Mouse (Mus musculus) forebrain, embryonic 12.5 days (tissue): ENCODE data around the gene Cars. TPM values are rescaled to one million over a fixed set of nuclear protein-coding genes. Genes with fewer than 3 reads are reported as not detected.

Experiments
- ATAC-seq: fragments of 200-750 bp; cut with Nextera tagmentation; 2 replicates; pipeline ENCODE4 v1.8.0; 2017; ENCODE audit warnings: moderate TSS enrichment; ENCODE audit not compliant: low FRiP score
- H3K27ac ChIP-seq: fragments of 300-500 bp; sonication (generic); 2 replicates; pipeline ENCODE4 v1.5.1; 2016; ENCODE audit warnings: mild to moderate bottlenecking
- H3K27me3 ChIP-seq: fragments of 300-500 bp; sonication (generic); 2 replicates; pipeline ENCODE4 v1.6.1; 2016; ENCODE audit warnings: mild to moderate bottlenecking
- H3K36me3 ChIP-seq: fragments of 300-500 bp; sonication (generic); replicated peaks from 2 replicates; pipeline ENCODE4 v1.6.1; 2016; ENCODE audit warnings: mild to moderate bottlenecking
- H3K4me1 ChIP-seq: fragments of 300-500 bp; sonication (generic); 2 replicates; pipeline ENCODE4 v1.6.1; 2016
- H3K4me2 ChIP-seq: fragments of 300-500 bp; sonication (generic); 2 replicates; pipeline ENCODE4 v1.6.1; 2016; ENCODE audit warnings: mild to moderate bottlenecking, moderate library complexity
- H3K4me3 ChIP-seq: fragments of 300-500 bp; sonication (generic); replicated peaks from 2 replicates; pipeline ENCODE4 v1.5.1; 2016; ENCODE audit warnings: mild to moderate bottlenecking
- H3K9ac ChIP-seq: fragments of 300-500 bp; sonication (generic); 2 replicates; pipeline ENCODE4 v1.6.1; 2016; ENCODE audit warnings: mild to moderate bottlenecking
- H3K9me3 ChIP-seq: fragments of 300-500 bp; sonication (generic); 2 replicates; pipeline ENCODE4 v1.6.1; 2016
- WGBS: fragments of 180-500 bp; shearing (Covaris S2); methylation state at CpG from one replicate; pipeline ENCODE4 v1.1.7; 2016; 5-methylcytosine and 5-hydroxymethylcytosine counted together
- microRNA-seq: library from miRNA; unstranded; fragments of <30 nt; microRNA quantifications from one replicate; pipeline ENCODE4, GENCODE M21; 2017
- polyA plus RNA-seq: library from polyadenylated mRNA; unstranded; fragments of >200 nt; fragmentation: Nextera tagmentation; extraction: Ambion mirVana; gene quantifications from 2 replicates; pipeline ENCODE4 v1.2.1, GENCODE M21; 2016

The Cars gene
- polyA plus RNA-seq, 1 experiment from 2014 or later: 74.3 TPM

DNA sequence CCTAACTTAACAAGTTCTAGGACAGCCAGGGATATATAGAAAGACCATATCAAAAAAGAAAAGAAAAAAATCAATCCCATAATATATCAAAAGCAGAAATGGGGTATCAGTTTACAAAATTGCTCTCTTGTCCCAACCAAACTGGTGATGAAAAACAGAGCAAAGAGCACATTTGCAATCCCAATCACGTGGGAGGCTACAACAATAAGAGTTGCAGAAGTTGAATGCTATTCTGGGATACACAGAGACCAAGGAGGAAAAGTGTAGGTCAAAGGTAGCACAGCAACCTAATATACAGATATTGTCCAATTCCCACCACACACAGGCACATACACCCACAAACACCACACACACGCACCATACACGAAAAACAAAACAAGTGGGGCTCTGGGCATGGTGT is 63.6 kb downstream of the Cars start:
- no peaks in the 10 kb centered on the region for H3K27me3 ChIP-seq
- peaks cover 77% of the 10 kb centered on the region for H3K36me3 ChIP-seq
- no peak overlapping the region for H3K4me2 ChIP-seq
- no peak overlapping the region for H3K9ac ChIP-seq
- H3K27ac ChIP-seq: no peak overlapping the region
- H3K9me3 ChIP-seq: no peaks in the 10 kb centered on the region
- ATAC-seq: no peak
- H3K4me3 ChIP-seq: no peak overlapping the region
- 95% methylated on average over 3 of the region's 3 CpGs for WGBS
- H3K4me1 ChIP-seq: no peaks in the 10 kb centered on the region

DNA sequence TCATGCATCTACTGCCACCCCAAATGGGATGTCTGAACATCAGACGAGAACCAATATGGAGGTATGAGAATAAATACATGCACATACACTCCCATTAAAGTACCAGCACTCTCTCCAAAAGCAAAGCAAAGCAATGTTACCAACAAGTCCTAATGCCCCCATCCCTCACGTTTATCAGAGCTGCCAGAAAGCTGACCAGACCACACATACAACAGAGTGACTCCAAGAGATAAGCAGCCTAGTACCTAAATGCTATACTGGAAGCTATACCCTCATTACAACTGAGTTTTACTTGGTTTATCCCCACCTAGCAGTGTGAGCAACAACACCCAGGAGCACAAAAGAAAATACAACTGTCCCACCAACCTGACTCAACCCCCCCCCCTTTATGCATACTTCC is 66.6 kb downstream of the Cars start:
- Histone ChIP-seq H3K36me3 (peaks cover 98% of the 10 kb centered on the region), H3K4me3 (no peak overlapping the region), H3K9ac (no peak overlapping the region), H3K9me3 (no peaks in the 10 kb centered on the region), H3K27me3 (no peaks in the 10 kb centered on the region), H3K4me2 (no peak overlapping the region), H3K4me1 (no peaks in the 10 kb centered on the region), H3K27ac (no peak overlapping the region)
- ATAC-seq: no peak
- 83% methylated on average over 2 of the region's 2 CpGs for WGBS

DNA sequence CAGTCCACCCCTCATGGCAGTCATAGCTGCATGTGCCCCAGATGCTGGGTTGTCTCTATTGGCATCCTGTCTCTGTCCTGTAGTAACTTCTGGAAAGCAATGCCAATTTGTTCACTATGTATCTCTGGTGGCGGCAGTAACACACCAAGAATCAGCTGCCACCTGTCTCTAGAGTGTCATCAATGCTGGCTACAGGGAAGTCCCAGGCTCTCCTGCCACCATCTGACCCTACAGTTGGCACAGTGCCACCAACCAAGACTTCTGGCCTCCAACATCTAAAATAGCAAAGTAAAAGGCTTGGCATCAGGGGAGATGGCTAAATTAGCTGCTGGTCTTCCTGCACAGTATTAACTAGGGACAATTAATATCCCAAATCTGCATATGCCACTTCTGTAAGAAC is 67.5 kb downstream of the Cars start:
- no peak overlapping the region for H3K9ac ChIP-seq
- H3K4me2 ChIP-seq: no peak overlapping the region
- H3K4me1 ChIP-seq: no peaks in the 10 kb centered on the region
- ATAC-seq: no peak
- no peaks in the 10 kb centered on the region for H3K9me3 ChIP-seq
- H3K27me3 ChIP-seq: no peaks in the 10 kb centered on the region
- H3K4me3 ChIP-seq: no peak overlapping the region
- WGBS: 90% methylated on average over 1 of the region's 1 CpGs
- no peak overlapping the region for H3K27ac ChIP-seq
- peaks cover 98% of the 10 kb centered on the region for H3K36me3 ChIP-seq

DNA sequence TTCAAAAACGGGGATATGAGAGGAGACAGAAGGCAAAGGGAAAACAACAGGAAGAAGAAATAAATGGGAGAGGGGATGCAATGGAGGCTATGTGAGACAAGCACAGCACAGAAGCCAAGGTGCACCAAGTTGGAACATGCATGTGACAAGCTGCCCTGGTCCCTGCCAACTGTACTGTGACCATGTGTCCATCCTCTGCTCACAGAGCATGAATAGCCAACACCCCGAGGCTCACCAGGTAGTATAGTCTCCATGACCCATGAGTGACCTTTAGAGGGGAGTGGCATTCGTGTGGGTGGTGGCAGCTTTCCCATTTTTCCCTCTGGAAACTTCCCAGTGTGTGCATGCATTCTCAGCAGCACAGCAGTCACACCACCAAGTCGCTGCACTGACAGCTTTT is 80.6 kb downstream of the Cars start:
- 89% methylated on average over 4 of the region's 4 CpGs for WGBS
- Histone ChIP-seq H3K9ac (no peak overlapping the region), H3K4me2 (no peak overlapping the region), H3K27ac (no peak overlapping the region), H3K36me3 (peaks cover 95% of the 10 kb centered on the region), H3K4me1 (no peaks in the 10 kb centered on the region), H3K9me3 (no peaks in the 10 kb centered on the region), H3K27me3 (no peaks in the 10 kb centered on the region), H3K4me3 (no peak overlapping the region)
- no peak for ATAC-seq

DNA sequence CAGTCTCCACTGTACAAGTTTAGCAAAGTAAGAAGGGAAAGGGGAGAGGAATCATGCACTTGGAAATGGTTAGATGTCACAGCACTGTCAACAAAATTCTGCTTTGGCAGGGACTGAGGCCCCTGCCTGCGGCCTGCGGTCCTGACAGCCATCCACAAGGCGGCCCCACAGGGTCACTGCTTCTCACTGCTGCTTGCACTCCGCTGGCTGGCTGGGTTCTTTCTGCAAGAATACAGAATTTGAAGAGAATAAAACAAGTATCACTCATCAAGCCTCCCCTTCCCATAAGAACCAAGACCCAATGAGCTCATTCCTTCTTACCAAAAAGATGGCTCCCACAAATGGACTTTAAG is 85.5 kb downstream of the Cars start:
- Histone ChIP-seq H3K4me3 (no peak overlapping the region), H3K4me2 (no peak overlapping the region), H3K4me1 (0 out of 2 replicates have a peak, but pooled peaks cover 2% of the 10 kb centered on the region), H3K9ac (no peak overlapping the region), H3K36me3 (peaks cover 72% of the 10 kb centered on the region), H3K27ac (no peak overlapping the region), H3K9me3 (no peaks in the 10 kb centered on the region), H3K27me3 (no peaks in the 10 kb centered on the region)
- 92% methylated on average over 4 of the region's 4 CpGs for WGBS
- no peak for ATAC-seq

DNA sequence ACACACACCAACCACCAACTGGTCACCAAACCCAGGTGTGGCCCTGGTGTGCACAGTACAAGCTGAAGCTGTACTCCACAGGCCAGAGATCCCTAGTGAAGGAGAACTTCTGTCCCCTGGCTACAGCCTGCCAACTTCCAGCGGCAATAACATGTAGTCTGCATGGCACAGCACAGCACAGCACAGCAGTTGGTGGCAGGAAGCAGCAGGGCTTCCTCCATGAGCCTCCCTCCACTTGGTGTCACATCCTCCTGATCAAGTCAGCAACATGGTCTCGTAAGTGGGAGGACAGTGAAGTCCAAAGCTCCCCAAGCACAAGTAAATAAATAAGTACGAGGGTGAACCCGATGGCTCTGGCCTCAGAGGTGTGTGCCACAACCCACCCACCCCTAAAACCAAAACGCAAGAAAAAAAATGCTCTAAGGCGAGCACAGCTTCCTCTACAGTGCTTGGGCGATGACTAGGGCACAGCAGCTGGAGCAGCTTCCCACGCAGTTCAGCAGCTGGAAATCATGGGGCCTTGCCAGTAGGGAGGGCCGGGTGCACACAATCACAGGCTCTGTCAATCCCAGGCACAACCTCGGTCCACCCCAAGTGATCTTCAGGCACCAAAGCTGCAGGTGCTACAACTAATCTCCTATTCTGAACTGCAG is 86.0 kb downstream of the Cars start:
- Histone ChIP-seq H3K27ac (no peak overlapping the region), H3K9ac (no peak overlapping the region), H3K9me3 (no peaks in the 10 kb centered on the region), H3K4me2 (no peak overlapping the region), H3K36me3 (peaks cover 67% of the 10 kb centered on the region), H3K27me3 (no peaks in the 10 kb centered on the region), H3K4me3 (no peak overlapping the region), H3K4me1 (0 out of 2 replicates have a peak, but pooled peaks cover 2% of the 10 kb centered on the region)
- 91% methylated on average over 10 of the region's 10 CpGs for WGBS
- ATAC-seq: no peak

DNA sequence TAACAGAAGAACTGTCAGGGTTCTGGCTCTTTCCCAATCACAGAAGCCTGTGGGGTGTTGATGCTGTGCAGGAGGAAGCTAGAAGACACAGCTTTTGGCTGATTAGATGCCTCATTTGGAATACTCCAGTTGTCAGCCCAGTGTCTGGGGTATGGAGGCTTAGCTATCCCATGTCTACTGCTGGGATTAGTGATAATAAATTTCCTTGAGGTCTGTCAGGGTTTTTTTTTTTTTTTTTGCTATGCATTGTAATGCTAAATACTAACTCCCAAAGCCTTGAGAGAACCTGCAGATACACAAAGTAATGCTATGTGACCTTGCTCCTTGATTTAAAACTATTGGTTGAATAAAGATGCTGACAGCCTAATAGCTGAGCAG is 88.6 kb downstream of the Cars start:
- no peak for ATAC-seq
- H3K4me1 ChIP-seq: 0 out of 2 replicates have a peak, but pooled peaks cover 2% of the 10 kb centered on the region

DNA sequence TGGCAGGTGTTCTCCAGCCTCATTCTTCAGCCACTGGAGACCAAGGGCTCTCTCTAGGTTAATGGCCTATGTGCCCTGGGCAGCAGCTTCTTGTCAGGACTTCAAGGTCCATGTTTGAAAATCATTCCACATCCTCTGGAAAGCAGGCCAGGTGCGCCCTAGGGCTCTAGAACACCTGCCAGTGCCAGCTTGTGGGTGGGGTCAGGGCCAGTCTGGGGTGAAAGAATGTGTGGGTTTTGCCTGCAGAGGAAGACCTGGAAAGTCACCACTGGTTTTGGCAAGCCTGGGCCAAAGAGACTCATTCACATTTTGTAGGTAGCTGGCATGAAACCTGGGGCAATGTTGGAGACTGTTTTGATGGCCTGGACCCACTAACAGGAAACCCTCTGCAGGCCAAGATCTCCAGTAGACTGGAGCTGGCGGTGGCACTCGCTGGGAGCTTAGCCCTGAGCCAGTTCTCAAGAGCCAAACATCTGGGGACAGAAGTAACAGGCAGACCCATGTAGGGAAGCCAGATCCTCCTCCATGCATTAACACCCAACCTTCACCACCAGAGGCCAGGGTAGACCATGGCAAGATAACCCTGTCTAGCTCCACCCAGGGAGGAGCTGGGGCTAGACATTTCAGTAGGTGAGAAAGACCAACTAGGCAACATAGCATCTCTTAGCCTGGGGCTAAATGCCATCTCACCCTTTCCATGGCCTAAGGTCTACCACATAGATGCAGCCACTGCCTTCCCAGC is 89.1 kb downstream of the Cars start:
- H3K27me3 ChIP-seq: 0 out of 2 replicates have a peak, but pooled peaks cover 8% of the 10 kb centered on the region
- 91% methylated on average over 3 of the region's 3 CpGs for WGBS

More for the DNA sequence above, 88.6 kb downstream of the Cars start:
- 0 out of 2 replicates have a peak, but pooled peaks cover 6% of the 10 kb centered on the region for H3K27me3 ChIP-seq
- H3K4me3 ChIP-seq: no peak overlapping the region
- H3K9me3 ChIP-seq: no peaks in the 10 kb centered on the region
- H3K4me2 ChIP-seq: no peak overlapping the region
- peaks cover 43% of the 10 kb centered on the region for H3K36me3 ChIP-seq
- H3K27ac ChIP-seq: no peak overlapping the region
- H3K9ac ChIP-seq: no peak overlapping the region

DNA sequence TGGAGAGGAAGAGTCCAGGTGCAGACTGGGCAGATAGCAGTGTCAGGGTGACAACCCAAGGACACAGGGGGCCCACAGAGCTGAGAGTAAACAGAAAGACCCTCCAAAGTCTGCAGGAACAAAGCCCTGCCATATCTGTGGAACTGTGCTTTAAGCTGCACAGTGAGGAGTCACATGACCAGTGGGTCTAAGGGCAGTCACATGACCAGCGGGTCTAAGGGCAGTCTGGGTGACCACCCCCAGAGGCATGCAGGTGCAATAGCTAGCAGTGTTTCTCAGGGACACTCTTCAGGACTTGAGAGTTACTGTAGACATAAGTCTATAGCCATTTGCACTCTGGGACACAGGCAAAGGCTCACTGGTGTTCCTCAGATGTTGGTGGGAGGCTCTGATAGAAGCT is 90.3 kb downstream of the Cars start:
- WGBS: 83% methylated on average over 1 of the region's 1 CpGs
- Histone ChIP-seq H3K27me3 (peaks cover 15% of the 10 kb centered on the region), H3K4me2 (no peak overlapping the region), H3K36me3 (peaks cover 27% of the 10 kb centered on the region), H3K9me3 (no peaks in the 10 kb centered on the region), H3K9ac (no peak overlapping the region), H3K4me1 (0 out of 2 replicates have a peak, but pooled peaks cover 2% of the 10 kb centered on the region), H3K4me3 (no peak overlapping the region), H3K27ac (no peak overlapping the region)
- no peak for ATAC-seq

More for the DNA sequence above, 89.1 kb downstream of the Cars start:
- no peak overlapping the region for H3K4me2 ChIP-seq
- no peak overlapping the region for H3K9ac ChIP-seq
- H3K36me3 ChIP-seq: peaks cover 39% of the 10 kb centered on the region
- no peaks in the 10 kb centered on the region for H3K9me3 ChIP-seq
- no peak overlapping the region for H3K4me3 ChIP-seq
- H3K4me1 ChIP-seq: 0 out of 2 replicates have a peak, but pooled peaks cover 2% of the 10 kb centered on the region
- H3K27ac ChIP-seq: no peak overlapping the region
- ATAC-seq: no peak

Small RNA genes lying within 50 kb of the gene (microRNA-seq; reads per million reads assigned to microRNA genes)
- 4.1 reads per million, percentile 14 among the genes with 10 or more reads in this experiment for gene Mir7064

Other genes starting within 250 kb of the Cars start
- gene Cdkn1c, start 139.0 kb downstream of the Cars start, polyA plus RNA-seq: 326 and 351 TPM in 2 replicates
- 0.26 and 0.27 TPM in 2 replicates for gene Slc22a18, start 126.4 kb downstream of the Cars start, polyA plus RNA-seq
- 0.63 and 0.79 TPM in 2 replicates for gene Phlda2, start 96.9 kb downstream of the Cars start, polyA plus RNA-seq
- 357 and 369 TPM in 2 replicates for gene Nap1l4, start 51.0 kb downstream of the Cars start, polyA plus RNA-seq
- 0.12 and 0.22 TPM in 2 replicates for gene Tnfrsf26, start 28.6 kb upstream of the Cars start, polyA plus RNA-seq
- 7.7 and 7.8 TPM in 2 replicates for gene Tnfrsf22, start 49.6 kb upstream of the Cars start, polyA plus RNA-seq
- gene Tnfrsf23, start 85.8 kb upstream of the Cars start, polyA plus RNA-seq: 0.28 and 0.51 TPM in 2 replicates
- 15.1 and 17.5 TPM in 2 replicates for gene Osbpl5, start 156.9 kb upstream of the Cars start, polyA plus RNA-seq
- not detected in 2 replicates for gene Mrgprg, start 166.9 kb upstream of the Cars start, polyA plus RNA-seq
- gene Mrgpre, start 184.4 kb upstream of the Cars start, polyA plus RNA-seq: 2.7 and 3.2 TPM in 2 replicates
- gene Nadsyn1, start 222.8 kb upstream of the Cars start, polyA plus RNA-seq: 8.5 and 10.7 TPM in 2 replicates
- gene Dhcr7, start 223.1 kb upstream of the Cars start, polyA plus RNA-seq: 60.9 and 62.5 TPM in 2 replicates